In the genomic region with DNA sequence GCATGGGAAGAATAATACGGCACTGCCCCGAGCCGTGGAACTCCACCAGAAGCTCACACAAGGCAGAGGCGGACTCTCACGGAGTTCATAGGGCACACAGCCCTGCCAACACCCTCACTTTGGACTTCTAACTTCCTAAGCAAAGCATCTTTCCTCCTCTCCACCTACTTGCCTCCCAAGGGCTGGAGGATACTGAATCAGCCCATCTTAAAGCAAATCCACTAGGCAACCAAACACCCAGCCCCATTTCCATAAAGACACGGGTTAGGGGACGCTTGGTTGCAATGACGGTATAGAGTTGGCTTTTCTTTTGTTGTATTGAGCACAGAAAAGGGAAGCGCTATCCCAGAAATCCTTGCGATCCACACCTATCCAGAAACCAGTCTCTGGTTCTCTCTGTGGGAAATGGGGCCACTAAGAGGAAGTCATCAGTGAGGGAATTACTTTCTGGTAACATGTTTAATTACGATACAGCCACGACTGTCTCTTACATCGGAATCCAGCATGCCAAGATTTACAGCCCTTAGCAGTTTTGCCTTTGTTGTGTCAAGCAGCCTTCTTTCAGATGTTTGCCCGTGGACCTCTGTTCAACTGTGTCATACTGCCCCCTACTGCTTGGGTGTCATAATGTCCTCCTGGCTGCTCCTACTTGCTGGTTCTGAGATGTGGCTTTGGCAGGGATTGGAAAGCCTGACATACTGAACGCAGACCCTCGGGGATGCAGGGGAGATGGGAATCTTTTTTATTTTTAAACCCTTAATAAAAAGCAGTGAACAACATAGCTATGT, we compare ENCODE assay signal across 8 mouse cellular contexts.
DNase-seq lines count a peak whose midpoint lies in the region; ATAC-seq lines count a peak whose summit lies in the region.

No protein-coding gene starts in this region.

- no peak overlapping the region for H3K9ac ChIP-seq in forebrain, embryonic 15.5 days (replicated peaks)
- H3K9ac ChIP-seq in hindbrain, embryonic 11.5 days (ENCODE audit: low read depth, low read length): 0 out of 2 replicates have a peak overlapping the region, but pooled peaks have one; percentile 23

- peak overlapping the region; percentile 17; the same call in 1 of the 2 replicates for H3K4me2 ChIP-seq in forebrain, embryonic 15.5 days (replicated peaks)
- 0 out of 2 replicates have a peak overlapping the region, but pooled peaks have one; percentile 11 for H3K4me2 ChIP-seq in hindbrain, embryonic 11.5 days (replicated peaks; ENCODE audit: low read depth, low read length)

- peak; percentile 32; the same call in 1 of the 2 replicates for ATAC-seq in forebrain, embryonic 15.5 days (replicated peaks)
- ATAC-seq in hindbrain, embryonic 11.5 days (ENCODE audit: low FRiP score): peak; percentile 59; the same call in 1 of the 2 replicates

- no peak overlapping the region for H3K4me3 ChIP-seq in forebrain, embryonic 15.5 days
- H3K4me3 ChIP-seq in hindbrain, embryonic 11.5 days (ENCODE audit: low read depth, low read length): no peak overlapping the region

- no peaks in the 10 kb centered on the region for H3K36me3 ChIP-seq in forebrain, embryonic 15.5 days
- no peaks in the 10 kb centered on the region for H3K36me3 ChIP-seq in hindbrain, embryonic 11.5 days (ENCODE audit: control insufficient read depth, insufficient read depth, low read length)

- no peaks in the 10 kb centered on the region for H3K9me3 ChIP-seq in forebrain, embryonic 15.5 days
- no peaks in the 10 kb centered on the region for H3K9me3 ChIP-seq in hindbrain, embryonic 11.5 days (ENCODE audit: control insufficient read depth, low read length)

- WGBS in forebrain, embryonic 15.5 days: 28% methylated on average over 16 of the region's 16 CpGs
- 33% methylated on average over 16 of the region's 16 CpGs for whole genome bisulfite sequencing in hindbrain, embryonic 11.5 days

- DNase-seq in NIH3T3 (ENCODE audit: low read depth): peak; percentile 84
- peak; percentile 9 for DNase-seq in cerebellum, adult 11 months
- DNase-seq in hindbrain, embryonic 11.5 days (ENCODE audit: low spot score): peak; percentile 93
- DNase-seq in layer of hippocampus, adult 9-10 months (ENCODE audit: low spot score): peak; percentile 56
- peak; percentile 57 for DNase-seq in lung, postnatal 25 days (ENCODE audit: low spot score)
- DNase-seq in right cerebral cortex, adult 2 months (ENCODE audit: low spot score in 2 of 2): peak; percentile 78 to 80
- peak; percentile 37 to 73 for DNase-seq in urinary bladder, postnatal 4 days (ENCODE audit: low spot score in 2 of 2)

- peaks cover 8% of the 10 kb centered on the region for H3K4me1 ChIP-seq in forebrain, embryonic 15.5 days
- H3K4me1 ChIP-seq in hindbrain, embryonic 11.5 days (replicated peaks; ENCODE audit: control insufficient read depth, insufficient read depth, low read length): no peaks in the 10 kb centered on the region

- no peaks in the 10 kb centered on the region for H3K27me3 ChIP-seq in forebrain, embryonic 15.5 days
- no peaks in the 10 kb centered on the region for H3K27me3 ChIP-seq in hindbrain, embryonic 11.5 days (ENCODE audit: control insufficient read depth, insufficient read depth, low read length)

- no peak overlapping the region for H3K27ac ChIP-seq in forebrain, embryonic 15.5 days (replicated peaks)
- H3K27ac ChIP-seq in hindbrain, embryonic 11.5 days (ENCODE audit: low read depth, low read length): no peak overlapping the region

Comparison
In these comparisons a context has a peak if more than half of its experiments do, and no peak if none do; other contexts are left out.
1. DNase-seq: peak in every context shown above with its lines; median percentile 93 in hindbrain, embryonic 11.5 days; 84 in NIH3T3; 79 in right cerebral cortex, adult 2 months; 57 in lung, postnatal 25 days; 56 in layer of hippocampus, adult 9-10 months; 55 in urinary bladder, postnatal 4 days; 9 in cerebellum, adult 11 months.